Mouse (Mus musculus) ovary, postnatal 36 days (tissue): ENCODE data around the gene Gmeb2.

Experiments used
- DNase-seq: peaks from one replicate; pipeline ENCODE4 v3.0.0; 2022; ENCODE audit warnings: low spot score, mixed read lengths

Gmeb2 gene

GRCm38 (mm10) chr2:181274639-181275038 is 13.2 kb downstream of the Gmeb2 start:
- no peak for DNase-seq

- DNase-seq: no peak
Observed at GRCm38 (mm10) chr2:181273829-181274228, 14.0 kb downstream of the Gmeb2 start.

DNA sequence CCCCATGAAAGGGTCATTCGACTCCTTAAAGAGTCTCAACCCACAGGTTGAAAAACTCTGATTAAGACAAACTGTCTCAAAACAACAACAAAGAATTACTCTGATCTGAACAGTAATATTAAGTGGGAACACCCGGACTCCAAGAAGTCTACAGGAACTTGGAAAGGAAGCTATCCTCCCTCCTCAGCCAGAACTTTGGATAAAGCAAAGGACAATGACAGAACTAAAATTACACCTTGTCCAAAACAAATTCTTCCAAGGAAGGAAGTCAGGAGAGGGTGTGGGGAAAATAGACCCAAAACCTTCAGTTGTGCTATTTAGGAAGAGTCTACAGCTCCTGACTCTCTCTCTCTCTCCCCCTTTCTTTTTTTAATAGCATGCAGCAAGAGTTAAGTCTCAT is 15.7 kb downstream of the Gmeb2 start:
- DNase-seq: no peak

- no peak for DNase-seq
Observed at GRCm38 (mm10) chr2:181266839-181267238, 21.0 kb downstream of the Gmeb2 start.

DNA sequence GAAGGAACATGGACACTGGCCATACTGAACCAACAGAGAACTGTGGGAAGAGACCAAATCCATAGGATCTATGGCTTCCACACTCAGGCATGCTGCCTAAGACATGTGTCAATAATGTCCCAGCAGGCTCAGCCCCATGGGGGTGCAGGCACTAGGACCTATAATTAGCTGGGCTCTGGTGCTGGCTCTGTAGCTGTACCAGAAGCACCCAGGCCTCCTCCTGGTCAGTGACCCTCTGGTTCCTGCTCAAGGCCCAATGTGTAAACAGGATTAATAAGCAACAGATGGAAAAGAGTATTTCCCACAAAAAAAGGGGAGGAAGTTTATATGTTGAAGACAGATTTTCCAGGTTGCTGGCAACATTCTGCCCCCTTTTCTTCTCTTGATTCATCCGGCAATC is 34.6 kb downstream of the Gmeb2 start:
- DNase-seq: no peak

DNA sequence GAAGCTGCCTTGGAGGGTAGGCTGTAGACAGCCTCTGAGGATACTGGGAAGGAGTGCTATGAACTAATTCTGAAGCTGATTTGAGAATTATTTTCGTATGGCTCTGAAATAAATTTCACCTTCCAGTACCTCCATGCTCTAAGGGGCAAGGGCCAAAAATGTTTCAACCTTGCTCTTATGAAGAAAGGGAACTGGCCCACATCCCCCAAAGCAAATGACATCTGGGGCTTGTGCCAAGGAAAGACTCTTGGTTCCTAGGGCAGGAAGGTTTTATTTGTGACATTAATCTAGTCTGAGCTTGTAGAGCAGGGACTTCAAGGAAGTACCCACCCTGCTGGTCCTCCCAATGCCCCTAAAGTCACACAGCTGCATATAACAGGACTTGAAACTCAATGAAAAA is 36.0 kb downstream of the Gmeb2 start:
- DNase-seq: no peak

DNA sequence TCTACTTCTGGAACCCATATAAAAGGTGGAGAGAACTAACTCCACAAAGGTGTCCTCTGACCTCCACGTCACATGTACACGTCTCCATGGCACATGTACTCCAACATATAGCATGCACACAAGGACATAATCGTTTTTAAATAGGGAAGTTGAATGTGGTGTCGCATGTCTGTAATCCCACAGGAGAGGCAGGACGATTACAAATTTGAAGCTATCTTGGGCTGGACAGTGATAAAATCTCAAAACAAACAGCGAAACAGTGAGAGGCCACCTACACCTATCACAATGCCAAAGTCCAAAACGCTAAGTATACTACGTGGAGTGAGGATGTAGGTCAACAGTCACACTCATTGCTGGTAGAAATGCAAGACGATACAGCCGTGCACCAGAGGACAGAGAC is 38.6 kb downstream of the Gmeb2 start:
- no peak for DNase-seq

- DNase-seq: no peak
Observed at GRCm38 (mm10) chr2:181245031-181245430, 42.8 kb downstream of the Gmeb2 start.

- no peak for DNase-seq
Observed at GRCm38 (mm10) chr2:181243706-181244394, 44.0 kb downstream of the Gmeb2 start.

DNA sequence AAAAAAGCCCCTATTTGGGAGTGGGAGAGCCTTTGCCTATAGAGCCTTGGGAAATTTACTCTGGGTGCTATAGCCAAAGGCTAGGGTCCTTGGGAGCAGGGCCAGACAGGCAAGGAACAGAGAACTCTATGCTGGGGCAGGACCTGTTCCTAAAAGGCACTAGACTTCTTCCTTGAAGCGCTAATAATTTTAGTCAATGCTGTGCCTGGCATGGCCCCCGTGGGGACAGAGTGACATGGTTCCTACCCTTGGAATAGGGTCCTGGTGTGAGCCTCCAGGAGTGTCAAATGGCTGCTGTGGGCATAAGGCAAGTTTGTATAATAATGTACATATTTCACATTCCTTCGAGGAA is 45.5 kb downstream of the Gmeb2 start:
- no peak for DNase-seq

DNA sequence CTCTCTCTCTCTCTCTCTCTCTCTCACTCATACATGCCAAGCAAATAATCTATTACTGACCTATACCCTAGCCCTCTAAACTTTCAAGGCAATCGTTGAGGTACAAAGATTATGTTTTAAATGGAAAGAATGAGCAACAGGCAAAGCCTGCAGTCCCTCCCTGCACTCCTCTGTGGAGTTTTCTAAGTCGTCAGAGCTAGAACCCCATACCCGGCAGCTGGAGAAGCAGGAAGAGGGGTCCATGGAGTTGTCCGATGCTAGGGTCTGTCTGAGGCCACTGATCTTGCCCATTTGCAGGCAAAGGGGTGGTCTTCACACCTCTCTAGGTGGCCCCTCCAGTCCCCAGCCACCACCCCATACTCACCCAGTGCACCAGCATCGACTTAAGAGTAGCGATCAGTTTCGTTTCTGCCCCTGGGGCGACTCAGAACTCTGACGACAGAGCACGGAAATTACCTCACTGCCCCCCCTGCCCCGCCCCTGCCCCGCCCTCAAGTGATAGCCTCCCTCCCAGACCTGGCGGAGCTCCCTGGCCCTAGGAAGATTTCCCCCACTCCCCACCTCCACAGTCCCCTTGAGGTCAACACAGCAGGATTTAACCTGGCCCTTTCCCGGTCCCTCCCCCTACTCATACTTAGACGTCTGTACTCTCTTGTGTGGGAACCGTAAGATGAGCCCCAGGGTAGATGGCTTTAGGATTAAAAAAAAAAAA is 46.1 kb downstream of the Gmeb2 start, which contains the start of gene Helz2:
Gene Helz2, minus strand, starts transcription at position 426 of the 712 bp plus-strand sequence.
- peak; percentile 47 for DNase-seq

- no peak for DNase-seq
Observed at GRCm38 (mm10) chr2:181240806-181241440, 46.9 kb downstream of the Gmeb2 start.

DNA sequence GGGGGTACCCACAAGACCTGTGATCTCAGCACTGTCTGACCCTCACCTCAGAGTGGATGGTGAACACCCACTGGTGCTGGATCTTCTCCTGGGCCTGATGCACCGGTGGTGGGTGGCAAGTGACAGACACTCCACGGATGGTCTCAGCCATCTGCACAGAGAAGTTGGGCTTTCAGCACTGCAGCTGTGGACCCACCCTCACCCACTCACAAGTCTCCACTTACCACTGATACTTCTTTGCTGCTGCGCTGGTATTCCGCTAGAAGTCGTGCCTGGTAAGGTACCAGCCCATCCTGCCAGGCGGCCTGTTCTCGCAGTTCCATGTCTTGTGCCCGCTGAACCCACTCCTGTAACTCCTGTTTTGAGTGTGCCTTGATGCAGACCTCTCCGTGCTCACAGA is 48.6 kb downstream of the Gmeb2 start:
- no peak for DNase-seq

DNA sequence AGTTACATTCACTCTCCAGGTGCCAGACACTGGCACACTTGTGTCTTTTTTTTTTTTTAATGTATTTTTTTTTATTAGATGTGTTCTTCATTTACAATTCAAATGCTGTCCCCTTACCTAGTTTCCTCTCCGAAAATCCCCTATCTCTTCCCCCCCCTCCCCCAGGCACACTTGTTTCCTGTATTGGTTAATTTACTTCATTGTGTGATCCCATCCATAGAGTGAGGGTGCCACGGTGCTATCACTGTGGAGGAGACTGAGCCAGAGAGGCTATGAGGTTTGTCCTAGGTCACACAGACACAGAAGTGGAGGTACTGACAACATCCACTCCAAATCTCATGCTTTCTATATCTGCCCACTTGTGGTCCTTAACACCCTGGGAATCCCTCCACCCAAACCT is 49.0 kb downstream of the Gmeb2 start:
- DNase-seq: no peak

- DNase-seq: no peak
Observed at GRCm38 (mm10) chr2:181238091-181238610, 49.7 kb downstream of the Gmeb2 start.

GRCm38 (mm10) chr2:181237251-181238014 is 50.4 kb downstream of the Gmeb2 start:
- no peak for DNase-seq

GRCm38 (mm10) chr2:181235681-181236566 is 51.9 kb downstream of the Gmeb2 start:
- DNase-seq: no peak

DNA sequence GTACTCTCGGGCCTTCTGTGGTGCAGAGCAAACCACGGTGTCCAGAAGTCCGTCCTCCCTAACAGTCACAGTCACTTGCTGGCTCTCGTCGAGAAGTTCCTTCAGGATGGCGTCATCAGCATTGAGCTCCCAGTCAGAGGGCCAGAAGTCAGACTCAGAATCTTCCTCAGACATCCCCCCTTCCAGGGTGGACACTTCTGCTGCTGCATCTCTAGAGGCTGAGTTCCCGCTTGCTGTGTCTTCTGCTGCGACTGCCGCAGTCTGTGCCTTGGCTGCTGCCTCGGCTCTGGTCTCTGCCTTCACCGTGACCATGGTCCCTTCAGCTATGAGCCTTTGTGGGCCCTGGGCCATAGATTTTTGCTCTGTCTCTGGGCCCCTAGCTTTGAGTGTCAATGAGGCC is 53.2 kb downstream of the Gmeb2 start:
- no peak for DNase-seq

DNA sequence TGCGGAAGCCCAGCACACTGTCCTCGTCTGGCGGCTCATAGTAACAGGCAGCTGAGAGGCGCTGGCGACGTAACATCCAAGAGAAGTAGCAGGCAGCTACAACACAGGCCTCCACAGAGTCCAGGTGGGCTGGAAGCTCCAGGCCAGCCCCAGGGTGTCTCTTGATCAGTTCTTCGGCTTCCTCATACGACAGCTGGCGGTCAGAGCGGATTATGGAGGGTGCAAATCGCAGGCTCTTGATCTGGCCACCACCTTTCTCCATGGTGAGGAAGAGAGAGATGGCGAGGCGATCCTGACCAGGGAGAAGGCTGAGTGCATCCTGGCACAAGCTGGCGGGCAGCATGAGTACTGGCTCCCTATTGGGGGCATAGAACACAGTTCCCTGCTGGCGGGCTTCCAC is 54.4 kb downstream of the Gmeb2 start:
- no peak for DNase-seq

- no peak for DNase-seq
Observed at GRCm38 (mm10) chr2:181231171-181231570, 56.7 kb downstream of the Gmeb2 start.

GRCm38 (mm10) chr2:181228335-181228734 is 59.5 kb downstream of the Gmeb2 start:
- no peak for DNase-seq
